Mouse (Mus musculus) adrenal gland, postnatal 4 days (tissue): ENCODE results near the gene Plch1. TPM values are rescaled to one million over a fixed set of nuclear protein-coding genes. Genes with fewer than 3 reads are reported as not detected.

Source experiments
- DNase-seq, 2 experiments: peaks; one replicate each; pipeline ENCODE4 v3.0.0; 2021 to 2022; ENCODE audit warnings: low spot score in 2 of 2, mixed read lengths in 2 of 2
- total RNA-seq, 2 experiments: library from RNA; stranded (reverse); gene quantifications; 2 replicates each; pipeline ENCODE4 v1.2.3; 2021

Gene Plch1
- total RNA-seq, 2 experiments from 2014 or later: 0.87 to 4.9 TPM

GRCm38 (mm10) chr3:63726667-63727342 is 172.5 kb downstream of the Plch1 start:
- DNase-seq: no peak

DNA sequence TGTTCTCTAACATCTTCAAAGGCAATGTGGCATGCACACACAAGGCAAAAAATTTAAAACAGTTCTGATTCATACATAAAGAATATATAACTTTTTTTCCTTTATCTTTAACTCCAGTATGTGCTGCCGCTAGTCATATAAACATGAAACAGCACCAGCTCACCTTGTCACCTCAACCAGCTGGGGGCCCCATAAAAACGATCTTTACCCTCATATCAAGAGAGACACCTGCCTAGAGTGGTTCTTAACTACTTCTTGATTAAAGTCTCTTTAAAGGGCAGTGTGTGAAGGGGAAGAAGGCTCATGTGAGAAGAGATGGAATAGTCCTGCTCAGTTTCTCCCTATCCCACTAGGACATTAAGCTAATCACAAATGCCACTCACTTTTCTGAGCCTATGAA is 205.6 kb downstream of the Plch1 start:
- DNase-seq: no peak

GRCm38 (mm10) chr3:63692727-63693126 is 206.5 kb downstream of the Plch1 start:
- DNase-seq: no peak

- DNase-seq: no peak
These were observed 230.5 kb downstream of the Plch1 start for GRCm38 (mm10) chr3:63668779-63669178.

GRCm38 (mm10) chr3:63665307-63665706 is 234.0 kb downstream of the Plch1 start:
- DNase-seq: no peak

DNA sequence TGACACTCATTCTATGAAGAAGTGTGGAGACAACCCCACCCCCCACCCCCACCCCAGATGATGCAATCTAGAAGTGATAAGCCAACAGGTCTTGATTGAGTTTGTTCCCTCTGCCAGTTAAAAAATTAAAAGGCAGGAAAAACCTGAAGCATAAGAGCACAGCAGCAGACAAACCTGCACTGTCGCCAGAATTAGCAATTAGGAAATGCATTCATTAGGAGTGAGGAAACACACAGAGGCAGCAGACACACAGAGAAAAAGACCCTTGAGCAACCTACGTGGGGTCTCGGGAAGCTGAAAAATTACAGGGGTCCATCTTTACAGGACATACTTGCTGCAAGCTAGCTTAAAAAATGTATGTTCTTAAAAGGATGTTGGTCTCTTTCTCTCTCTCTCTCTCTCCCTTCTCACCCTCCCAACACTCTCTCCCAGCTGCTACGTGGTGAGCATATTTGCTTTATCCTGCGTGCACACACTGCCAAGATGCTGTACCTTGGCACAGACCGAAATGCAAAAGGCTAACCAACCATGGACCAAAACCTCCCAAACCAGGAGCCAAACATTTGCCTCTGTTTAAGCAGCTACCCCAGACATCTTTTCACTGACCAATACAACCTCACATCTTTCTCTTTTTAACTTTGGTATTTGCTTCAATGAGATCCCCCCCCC is 234.6 kb downstream of the Plch1 start:
- no peak for DNase-seq

Other genes with a start within 250 kb of the Plch1 start
- 10 to 100 TPM; 14.3 to 15.1 TPM for gene E130311K13Rik, start 30.0 kb upstream of the Plch1 start, total RNA-seq
- 10 to 100 TPM; 26.4 to 28.3 TPM for gene Slc33a1, start 65.3 kb upstream of the Plch1 start, total RNA-seq
- gene Gmps, start 76.6 kb upstream of the Plch1 start, total RNA-seq: 10 to 100 TPM; 34.3 to 35.1 TPM
- gene Vmn2r1, start 182.1 kb upstream of the Plch1 start, total RNA-seq: under 1 TPM; 0.34 to 0.65 TPM
- not detected for gene Vmn2r2, start 242.5 kb upstream of the Plch1 start, total RNA-seq